Mouse (Mus musculus) frontal cortex, postnatal 36 days (tissue): ENCODE measurements around the gene Gmps.
A peak's percentile ranks its signal among the peaks of the same experiment; 100 is the strongest.

Source experiments
- DNase-seq, 2 experiments: peaks; one replicate each; pipeline ENCODE4 v3.0.0; 2022; ENCODE audit warnings: low spot score in 2 of 2

Gmps gene

GRCm38 (mm10) chr3:63975955-63976908 lies at the start of gene Gmps:
Gene Gmps (plus strand): TSS chr3:63976106.
- peak; percentile 88 to 93 for DNase-seq

DNA sequence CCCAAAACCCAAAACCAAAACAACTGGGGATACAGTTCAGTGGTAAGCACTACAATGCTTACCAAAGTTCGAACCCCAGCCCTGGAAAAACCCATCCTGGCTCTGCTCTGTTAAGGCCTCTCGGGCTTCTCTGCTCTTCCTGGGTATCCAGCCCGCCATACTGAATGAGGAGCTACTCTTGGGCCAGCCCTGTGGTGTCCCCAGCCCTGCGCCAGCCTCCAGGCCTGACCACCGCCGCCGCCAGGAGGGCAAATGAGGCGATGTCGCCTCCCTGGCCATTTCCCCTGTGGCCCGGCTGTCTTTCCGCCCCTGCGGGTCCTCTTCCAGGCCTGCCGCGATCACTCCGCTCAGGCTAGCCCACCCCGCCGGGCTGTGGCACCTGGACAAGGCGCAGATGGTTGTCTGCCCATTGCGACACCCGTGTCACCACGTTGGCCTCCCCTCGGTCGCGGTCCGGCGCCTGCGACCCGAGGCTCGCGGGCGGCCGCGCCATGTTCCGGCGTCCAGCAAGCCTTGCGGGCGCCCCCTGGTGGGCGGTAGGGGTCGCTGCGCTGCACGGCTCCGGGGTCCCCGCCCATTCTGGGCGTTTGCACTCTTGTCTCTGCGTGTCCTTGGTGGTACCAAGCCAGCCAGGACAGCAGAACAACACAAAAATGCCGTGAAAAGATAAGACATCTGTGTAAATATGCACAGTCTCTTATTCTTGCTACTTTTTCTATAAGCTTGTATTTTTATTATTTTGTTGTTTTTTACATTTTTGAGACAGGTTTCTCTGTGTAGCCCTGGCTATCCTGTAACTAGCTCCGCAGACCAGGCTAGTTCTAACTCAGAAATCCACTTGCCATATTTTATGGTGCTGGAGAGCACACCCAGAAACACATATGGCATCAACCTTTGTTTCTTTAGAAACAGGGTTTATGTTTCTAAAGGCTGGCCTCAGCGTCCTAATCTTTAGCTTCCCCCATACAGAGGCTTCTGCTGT lies 46.7 kb upstream of the Gmps start, which contains the start of gene E130311K13Rik:
TSS of gene E130311K13Rik (minus strand) at position 595 of the 982 bp plus-strand sequence.
- peak; percentile 87 to 93 for DNase-seq

DNA sequence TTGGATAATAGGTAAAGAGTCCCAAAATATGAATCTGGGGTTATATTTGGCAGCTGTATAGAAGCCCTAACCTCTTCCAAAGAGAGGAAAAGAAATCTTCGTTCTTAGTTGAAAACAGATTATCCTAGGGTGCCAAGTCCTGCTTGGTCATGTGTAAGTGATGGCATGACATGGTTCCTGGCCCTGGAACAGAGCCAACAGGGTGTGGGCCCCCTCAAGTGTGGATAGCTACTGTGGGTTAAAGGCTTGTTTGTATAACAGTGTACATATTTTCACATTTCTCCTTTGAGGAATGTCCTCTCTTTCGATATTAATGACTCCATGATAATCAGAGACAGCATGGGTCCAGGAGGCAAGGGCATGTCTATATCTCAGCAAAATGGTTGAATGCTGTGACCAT lies 37.0 kb upstream of the Gmps start:
- no peak for DNase-seq

DNA sequence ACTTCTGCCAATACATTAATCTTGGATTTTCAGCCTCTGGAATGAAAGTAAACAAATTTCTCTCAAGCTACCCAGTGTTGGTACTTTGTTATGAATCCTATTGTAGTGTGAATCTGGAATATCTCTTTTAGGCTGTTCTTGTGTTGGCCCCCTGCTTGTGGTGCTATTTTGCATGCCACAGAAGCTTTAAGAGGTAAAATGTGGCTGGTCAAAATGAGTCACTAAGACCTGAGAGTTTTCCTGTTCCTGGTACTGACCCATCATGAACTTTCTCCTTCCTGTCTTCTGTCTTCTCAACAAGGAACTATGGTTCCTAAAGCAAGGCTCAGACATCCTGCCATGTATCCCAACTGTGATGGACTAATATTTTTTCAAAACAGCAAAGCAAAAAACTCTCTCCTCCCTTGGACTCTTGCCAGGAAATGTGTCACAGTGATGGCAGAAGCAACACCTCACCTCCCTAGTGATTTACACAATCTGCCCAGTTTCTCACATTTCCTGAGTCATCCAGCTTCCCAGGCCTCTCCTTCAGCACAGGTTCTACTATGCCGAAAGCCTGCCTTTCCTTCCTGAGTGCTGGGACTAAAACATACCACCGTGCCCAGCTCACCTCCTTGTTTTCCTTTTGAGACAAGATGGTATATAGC lies 34.6 kb upstream of the Gmps start:
- peak; percentile 44 to 67 for DNase-seq

DNA sequence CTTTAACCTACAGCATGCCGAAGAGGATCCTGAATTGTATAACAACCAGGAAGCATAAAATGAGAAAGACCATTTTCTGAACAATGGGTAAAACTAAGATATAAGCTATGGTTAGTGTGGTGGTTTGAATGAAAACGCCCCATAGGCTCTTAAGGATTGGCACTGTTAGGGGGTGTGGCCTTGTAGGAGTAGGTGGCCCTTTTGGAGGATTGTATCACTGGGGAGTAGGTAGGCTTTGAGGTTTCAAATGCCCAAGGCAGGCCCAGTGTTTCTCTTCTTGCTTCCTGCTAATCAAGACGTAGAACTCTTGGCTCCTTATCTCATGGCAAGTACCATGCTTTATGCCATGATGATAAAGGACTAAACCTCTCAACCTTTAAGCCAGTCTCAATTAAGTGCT lies 26.1 kb upstream of the Gmps start:
- no peak for DNase-seq

DNA sequence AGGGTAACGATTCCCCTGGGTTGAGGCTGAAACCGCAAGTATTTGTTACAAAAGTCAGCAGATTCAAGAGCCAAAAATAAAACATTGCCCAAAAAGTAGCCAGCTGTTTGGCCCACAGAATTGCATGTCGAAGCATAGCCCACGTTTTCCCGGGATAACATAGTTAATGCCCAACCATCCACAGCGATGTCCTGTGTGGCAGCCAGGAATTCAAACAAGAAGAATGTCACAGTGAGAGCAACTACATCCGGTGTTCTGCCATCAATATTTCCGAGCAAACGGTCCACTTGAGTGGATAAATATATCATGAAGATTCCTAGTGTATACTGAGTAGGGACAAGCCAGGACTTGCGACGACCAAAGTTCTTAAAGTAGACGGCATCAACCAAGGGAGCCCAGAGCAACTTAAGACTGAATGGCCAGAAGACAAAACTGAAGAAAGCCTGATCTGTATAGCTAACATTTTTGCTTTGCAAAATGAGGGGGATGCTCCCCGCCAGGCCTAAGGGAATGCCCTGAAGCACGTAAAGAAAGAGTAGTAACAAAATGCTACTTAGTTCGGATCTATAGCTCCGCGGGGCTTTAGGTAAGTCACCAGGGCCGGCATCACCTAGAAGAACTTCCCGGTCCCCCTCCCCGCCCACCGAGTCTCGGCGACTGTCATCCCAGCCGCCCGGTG lies 12.3 kb upstream of the Gmps start:
- DNase-seq, result peak in 1 of 2 experiments; percentile 16

GRCm38 (mm10) chr3:63964100-63964921 lies 11.6 kb upstream of the Gmps start, which contains the start of gene Slc33a1:
Gene Slc33a1 (minus strand): TSS chr3:63964768.
- peak; percentile 100 for DNase-seq

DNA sequence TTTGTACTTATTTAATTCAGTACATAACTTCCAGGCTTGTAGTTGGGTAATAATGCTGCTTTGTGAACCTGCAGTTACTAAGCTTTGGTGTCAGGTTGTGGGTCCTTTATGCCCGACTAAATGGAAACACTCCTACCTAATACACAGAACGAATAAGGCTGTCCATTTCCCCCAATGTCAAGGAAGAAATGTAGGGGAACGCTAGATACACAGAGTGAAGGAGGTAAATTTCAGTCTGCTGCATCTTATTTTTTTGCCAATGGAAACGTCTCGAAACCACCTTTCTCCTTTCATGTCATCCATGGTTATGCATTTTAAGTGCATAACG lies 11.0 kb upstream of the Gmps start:
- DNase-seq, result no peak

DNA sequence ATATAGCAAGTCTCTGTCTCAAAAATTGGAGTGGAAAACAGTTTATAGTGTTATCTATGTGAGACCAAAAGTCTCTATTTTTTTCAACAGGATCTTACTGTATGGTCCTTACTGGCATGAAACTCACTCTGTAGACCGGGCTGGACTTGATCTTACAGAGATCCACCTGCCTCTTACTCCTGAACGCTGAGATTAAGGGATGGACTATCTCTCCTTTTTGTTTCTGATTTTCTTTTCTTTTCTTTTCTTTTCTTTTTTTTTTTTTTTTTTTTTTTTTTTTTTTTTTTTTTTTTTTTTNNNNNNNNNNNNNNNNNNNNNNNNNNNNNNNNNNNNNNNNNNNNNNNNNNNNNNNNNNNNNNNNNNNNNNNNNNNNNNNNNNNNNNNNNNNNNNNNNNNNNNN lies 10.0 kb upstream of the Gmps start:
- DNase-seq, result no peak

DNA sequence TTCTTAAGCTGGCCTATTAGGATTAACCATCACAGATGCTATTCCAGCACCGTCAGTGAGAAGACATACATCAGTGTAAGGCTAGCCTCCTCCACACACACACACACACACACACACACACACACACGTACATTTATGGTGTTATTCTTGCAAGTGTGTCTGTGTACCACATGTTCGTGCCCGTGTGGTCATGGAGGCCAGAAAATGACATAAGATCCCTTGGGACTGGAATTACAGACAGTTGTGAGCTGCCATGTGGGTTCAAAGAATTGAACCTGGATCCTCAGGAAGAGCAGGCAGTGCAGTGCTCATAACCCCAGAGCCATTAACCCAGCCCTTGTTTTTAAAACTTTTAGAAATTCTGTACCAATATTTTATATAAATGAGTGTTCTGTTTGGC lies 2.0 kb downstream of the Gmps start:
- DNase-seq, result no peak

GRCm38 (mm10) chr3:63986656-63987055 lies 10.8 kb downstream of the Gmps start:
- DNase-seq, result no peak

DNA sequence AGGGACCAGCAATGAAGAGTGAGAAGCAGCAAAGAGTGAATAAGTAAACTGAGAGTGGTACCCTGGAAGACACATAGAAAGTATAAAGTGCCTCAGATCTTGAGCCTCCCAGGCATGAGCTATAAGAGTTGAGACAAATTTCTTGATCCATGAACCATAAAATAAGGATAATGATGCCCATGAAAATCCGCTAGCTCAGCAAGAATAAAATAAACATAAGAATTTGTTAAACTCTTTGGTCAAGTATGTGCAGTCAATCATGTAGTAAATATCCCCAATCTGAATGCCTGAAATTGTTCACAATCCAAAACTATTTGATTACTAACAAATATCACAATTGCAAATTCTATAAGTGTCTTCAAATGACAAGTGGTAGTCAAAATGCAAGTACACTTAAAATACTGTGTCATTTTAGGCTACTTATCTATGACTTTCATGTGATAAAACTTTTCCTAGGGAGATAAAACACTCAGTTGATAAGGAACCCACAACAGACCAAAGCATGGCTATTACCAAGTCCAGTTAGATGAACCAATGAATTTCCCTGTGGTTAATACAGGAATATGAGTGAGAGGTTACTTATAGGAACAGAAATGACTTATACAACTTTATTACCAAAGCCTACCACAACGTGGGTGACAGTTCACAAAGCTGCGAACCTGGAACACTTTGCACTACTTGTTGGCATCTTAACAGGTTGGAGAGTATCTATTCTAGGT lies 13.0 kb downstream of the Gmps start:
- DNase-seq, result no peak

DNA sequence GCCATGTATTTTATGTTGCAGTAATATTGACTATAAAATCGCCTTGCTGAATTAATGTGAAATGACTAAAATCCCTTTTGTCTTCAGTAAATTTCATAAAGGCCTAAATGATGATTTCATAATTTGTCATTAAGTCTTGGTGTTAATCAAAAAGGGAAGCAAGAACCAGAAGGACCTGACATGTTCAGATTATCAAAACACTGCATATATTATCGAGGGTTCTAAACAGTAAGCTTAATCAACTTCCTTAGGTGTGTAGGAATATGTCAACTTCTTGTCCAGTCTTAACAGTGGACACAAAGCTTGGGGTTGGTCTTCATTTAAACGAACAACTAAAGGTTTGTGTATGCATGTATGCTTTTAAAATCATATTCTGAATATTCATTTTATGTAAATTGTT lies 45.5 kb downstream of the Gmps start:
- no peak for DNase-seq

GRCm38 (mm10) chr3:64021867-64022266 lies 46.0 kb downstream of the Gmps start:
- DNase-seq, result no peak

DNA sequence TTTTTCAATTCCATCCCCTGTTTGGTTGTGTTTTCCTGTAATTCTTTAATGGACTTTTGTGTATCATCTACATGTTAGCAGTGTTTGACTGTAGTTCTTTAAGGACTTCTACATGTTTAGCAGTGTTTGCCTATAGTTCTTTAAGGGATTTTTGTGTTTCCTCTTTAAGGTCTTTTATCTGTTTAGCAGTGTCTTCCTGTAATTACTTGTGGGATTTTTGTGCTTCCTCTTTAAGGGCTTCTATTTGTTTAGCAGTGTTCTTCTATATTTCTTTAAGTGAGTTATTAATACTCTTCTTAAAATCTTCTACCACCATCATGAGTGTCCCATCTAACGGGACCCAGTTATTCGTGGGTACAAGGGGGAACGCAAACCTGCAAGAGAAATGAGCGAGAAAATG lies 53.9 kb downstream of the Gmps start:
- DNase-seq, result no peak

DNA sequence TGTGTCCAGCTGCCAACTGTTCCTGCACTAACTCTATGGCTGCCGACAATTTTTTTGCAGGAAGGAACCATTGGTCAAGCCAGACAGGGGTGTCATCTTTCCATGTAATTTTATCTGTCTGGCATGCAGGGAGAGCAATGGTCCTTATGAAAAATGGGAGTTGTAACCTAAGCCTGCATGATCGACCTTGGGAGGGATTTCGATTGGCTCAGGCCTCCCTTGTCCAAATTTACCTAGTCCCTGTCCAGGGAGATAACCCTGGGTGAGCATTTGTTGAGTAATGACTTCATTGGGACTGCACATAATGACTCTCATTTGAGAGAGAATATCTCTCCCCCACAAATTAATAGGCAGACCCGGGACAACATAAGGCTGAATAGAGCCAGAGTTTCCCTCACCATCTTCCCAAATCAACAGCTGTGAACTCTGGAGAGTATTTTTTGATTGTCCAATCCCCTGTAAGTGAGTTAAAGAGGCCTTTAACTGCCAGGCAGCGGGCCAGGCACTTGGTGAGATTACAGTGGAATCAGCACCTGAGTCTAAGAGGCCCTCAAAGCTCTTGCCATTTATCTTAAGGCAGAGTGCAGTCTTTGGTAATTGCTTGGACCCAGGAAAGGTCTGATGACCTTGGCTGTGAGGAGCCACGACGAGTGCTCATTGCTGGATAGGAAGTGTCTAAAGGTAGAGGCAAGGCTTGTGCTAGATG lies 62.4 kb downstream of the Gmps start:
- DNase-seq, result no peak

- DNase-seq, result peak; percentile 89 to 93
Observed at GRCm38 (mm10) chr3:64039818-64040784, 64.2 kb downstream of the Gmps start.
